Mouse (Mus musculus) activated CD4-positive, CD25-positive, alpha-beta regulatory T cell, adult 9 weeks (primary cell): ENCODE data around the gene Asna1. TPM values are rescaled to one million over a fixed set of nuclear protein-coding genes. Genes with fewer than 3 reads are reported as not detected.

ENCODE experiments used
- polyA plus RNA-seq: library from polyadenylated mRNA; unstranded; fragments of 100-300 nt; shearing (Covaris generic); gene quantifications from one replicate; pipeline ENCODE4 v1.2.1, GENCODE M21; 2017

Gene Asna1
- polyA plus RNA-seq, result 53.5 TPM

DNA sequence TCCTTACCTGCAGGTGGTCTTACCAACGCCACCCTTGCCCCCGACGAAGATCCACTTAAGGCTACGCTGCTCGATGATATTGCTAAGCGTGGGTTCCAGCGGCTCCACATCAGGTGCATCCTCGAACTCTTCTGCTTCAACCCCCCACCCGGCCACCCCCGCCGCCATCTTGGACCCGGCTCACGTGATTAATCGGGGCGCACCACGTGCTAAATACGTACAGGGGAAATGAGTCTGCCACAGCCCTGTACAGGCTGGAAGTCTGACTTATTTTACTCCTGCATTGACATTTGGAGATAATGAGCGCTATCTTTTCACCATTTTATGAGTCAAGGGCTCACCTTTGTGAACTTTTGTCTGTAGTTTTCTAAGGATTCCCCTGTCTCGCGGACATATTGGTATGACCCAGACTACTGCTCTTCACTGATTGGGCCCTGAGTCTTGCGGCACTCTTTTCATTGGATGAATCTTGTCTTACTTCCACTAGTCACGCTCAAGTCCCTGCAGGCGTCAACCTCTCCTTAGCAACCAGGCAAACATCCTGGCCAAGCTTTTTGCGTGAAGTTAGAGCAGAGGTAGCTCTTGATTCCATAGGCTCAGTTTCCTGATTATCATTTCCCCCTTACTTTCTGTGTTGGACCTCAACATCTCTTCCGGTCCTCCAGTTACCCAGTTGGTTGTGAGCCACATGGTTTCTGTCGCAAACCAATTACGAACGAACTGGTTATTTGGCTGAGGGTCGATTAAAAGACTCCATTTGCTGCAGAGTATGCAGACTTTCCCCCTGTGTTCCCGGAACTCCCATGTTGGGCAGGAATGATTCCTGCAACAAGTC lies at the start of gene Asna1:
Gene Asna1, minus strand, starts transcription at position 184 of the 835 bp plus-strand sequence.

GRCm38 (mm10) chr8:85071514-85072281 lies 46.6 kb upstream of the Asna1 start, which contains the start of gene Dhps:
TSS of gene Dhps (plus strand) at chr8:85071757.

DNA sequence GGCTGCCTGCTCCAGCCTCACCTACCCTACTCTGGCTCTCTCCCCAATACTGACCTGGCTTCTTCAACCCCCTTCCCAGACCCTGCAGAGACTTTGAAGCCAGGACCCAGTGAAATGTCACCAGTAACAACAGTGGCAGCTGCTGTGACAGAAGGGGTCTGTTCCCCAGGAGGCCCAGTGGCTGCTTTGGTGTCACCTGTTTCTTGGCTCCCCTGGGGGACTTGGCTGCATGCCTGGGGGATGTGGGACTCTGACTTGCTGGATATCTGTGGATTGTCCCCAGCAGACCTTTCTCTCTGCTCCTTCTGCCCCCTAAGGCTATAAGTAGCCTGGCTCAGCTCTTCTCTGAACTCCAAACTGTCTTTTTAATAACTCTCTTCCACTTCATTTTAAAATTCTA lies 42.9 kb upstream of the Asna1 start, which contains the start of gene Gm5741:
Gene Gm5741, minus strand, starts transcription at position 1 of the 400 bp plus-strand sequence.

DNA sequence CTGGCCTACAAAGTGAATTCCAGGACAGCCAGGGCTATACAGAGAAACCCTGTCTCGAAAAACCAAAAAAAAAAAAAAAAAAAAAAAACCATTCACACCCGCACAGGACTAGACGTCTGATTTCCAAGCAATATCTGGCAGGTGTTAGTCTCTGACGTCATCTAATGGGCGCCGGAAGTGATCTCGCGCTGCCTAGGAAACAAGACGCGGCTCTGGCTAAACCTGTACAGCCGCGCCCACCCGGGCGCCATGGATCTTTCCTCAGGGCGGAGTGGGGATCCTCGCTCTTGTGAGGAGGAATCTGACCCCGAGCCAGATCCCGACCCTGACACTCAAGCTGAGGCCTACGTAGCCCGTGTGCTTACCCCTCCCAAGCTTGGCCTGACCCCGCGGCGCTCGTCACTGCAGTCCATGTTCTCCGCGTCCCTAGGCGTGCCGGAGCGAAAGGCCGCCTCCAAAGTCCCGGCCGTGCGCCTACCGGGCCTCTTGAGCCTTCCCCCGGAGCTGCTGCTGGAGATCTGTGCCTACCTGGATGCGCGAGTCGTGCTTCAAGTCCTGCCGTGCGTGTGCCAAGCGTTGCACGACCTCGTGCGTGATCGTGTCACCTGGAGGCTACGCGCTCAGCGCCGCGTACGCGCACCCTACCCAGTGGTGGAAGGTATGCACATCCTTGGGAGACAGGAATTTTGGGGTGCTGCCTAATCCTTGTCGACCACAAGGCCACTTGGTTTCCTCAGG lies 35.0 kb upstream of the Asna1 start, which contains the start of gene Fbxw9:
Gene Fbxw9, plus strand, starts transcription at position 177 of the 738 bp plus-strand sequence.

GRCm38 (mm10) chr8:85036718-85037365 lies 11.8 kb upstream of the Asna1 start, which contains the start of gene Tnpo2:
TSS of gene Tnpo2 (plus strand) at chr8:85036915.

DNA sequence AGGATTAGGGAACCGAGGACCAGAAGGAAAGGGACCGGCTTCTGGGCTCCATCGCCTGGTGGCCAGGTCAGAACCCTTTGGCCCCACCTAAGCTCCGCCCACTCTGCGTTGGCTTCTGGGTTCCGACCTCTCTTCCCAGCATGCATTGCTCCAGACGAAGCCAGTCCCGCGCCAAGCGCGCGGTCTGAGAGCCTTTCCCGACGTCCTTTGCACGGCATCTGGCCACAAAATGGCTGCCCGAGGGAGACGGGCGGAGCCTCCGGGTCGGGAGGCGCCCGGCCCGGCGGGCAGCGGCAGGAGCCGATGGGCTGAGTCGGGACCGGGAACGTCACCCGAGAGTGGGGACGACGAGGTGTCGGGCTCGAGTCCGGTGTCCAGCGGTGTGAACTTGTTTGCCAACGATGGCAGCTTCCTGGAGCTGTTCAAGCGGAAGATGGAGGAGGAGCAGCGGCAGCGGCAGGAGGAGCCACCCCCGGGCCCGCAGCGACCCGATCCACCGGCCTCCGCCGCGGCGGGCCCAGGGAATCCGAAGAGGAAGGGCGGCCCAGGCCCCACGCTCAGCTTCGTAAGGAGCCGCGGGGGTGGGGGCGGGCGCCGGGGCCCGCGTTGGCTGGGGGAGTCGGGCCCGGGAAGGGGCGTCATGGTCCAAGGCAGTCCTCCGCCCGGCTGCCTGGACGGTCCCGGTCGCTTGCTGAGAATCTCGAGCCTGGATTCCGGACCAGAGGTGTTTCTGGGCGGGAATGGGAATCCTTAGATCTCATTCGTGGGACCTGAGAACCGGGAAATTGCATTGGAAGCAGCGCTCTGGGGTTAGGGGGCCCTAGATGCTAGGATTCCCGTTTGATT lies 1.8 kb upstream of the Asna1 start, which contains the start of gene Trir:
Gene Trir, plus strand, starts transcription at position 154 of the 846 bp plus-strand sequence.

GRCm38 (mm10) chr8:85014431-85014830 lies 10.7 kb downstream of the Asna1 start, which contains the start of gene Best2:
TSS of gene Best2 (minus strand) at chr8:85014531.

DNA sequence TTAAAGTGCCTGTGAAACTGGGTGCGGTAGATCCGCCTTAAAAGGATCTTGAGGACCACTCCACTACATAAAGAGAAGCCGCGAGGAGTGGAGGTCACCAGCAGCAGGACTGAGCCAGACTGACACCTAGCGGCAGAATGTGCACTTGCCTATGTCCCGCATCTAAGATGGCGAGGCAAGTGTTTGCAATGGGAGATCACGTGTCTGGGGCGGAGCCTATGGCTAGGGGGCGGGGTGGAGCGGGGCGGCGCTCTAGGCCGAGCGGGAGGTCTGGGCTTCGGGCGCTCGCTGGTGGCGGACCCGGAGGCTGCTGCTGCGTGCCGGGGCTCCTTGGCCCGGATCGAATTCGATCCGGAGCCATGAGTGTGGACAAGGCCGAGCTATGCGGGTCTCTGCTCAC lies 34.7 kb downstream of the Asna1 start, which contains the start of gene Hook2:
Gene Hook2, plus strand, starts transcription at position 255 of the 400 bp plus-strand sequence.

DNA sequence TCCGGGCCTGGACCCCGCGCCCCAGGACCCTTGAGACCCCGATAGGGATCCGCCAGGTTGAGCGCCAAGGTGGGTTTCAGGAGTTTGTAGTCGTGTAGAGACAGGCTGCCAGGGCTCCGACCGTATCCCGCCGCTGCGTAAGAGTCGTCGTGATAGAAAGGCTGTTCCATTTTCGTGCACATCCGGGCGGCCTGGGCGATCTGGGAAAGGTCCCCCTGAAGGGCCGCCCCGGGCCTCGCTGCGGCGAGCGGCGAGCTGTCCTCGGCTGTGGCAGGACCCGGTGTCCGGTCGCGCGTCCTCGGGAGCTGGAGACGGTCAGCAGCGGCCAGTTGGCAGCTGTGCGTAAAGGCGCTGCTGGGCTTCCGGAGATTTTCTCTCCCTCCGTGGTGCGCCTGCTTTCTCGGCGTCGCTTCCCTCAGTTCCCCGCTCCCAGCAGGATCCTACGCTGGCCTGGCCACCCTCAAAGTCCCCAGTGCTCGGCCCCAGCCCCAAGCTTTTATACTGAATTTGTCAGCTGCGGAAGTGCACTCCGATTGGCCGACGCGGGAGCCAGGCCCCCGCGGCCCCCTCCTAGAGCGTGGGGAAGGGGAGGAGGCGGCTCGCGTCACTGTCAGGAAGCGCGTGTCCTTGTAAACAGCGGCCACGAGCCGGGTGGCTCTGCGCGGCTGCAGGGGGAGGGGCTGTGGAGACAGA lies 46.7 kb downstream of the Asna1 start, which contains the start of gene Junb:
Gene Junb, minus strand, starts transcription at position 471 of the 693 bp plus-strand sequence.

DNA sequence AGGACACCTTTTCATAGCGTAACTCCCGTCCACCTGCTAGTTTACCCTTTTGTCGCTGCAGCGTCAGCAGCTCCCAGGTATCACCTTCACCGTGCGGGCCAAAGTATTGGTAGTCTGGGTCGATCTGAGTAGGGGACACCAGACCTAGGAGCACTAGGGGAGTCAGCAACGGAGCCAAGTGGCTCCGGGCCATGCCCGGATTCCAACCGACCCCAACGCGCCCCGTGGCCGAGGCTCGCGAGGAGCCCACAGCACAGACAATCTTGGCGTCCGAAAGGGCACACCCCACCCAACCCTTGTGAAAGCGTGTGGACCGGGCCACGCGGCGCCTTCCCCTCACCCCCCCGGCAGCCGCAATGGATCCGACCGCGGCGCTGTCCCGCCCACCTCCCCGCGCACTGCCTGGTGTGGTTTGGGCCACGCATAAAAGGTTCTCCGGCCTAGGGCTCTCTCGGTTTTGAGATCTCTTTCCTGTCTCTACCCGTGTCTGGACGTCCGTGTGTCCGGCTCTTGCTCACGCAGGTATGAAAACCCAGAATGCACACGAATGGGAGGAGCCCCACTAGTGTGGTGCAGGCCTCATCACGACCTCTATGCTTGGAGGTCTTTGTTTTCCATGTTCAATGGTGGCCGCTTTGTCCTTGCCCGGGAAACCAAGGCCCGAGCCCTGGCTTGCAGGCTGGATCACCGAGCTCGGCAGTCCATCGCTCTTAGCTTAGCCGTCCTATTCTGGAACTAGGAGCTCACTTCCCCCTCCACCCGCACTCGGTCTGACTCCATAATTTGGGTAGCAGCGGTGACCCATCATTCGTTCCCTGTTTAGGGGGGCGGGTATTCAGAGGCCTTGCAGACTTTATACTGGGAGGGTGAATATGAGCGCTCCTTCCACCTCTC lies 55.6 kb downstream of the Asna1 start, which contains the start of the genes Gm49661, Prdx2 and Rnaseh2a:
Gene Gm49661, minus strand, starts transcription at position 193 of the 894 bp plus-strand sequence.
Gene Prdx2, plus strand, starts transcription at position 347 of the 894 bp plus-strand sequence.
Gene Rnaseh2a, minus strand, starts transcription at position 527 of the 894 bp plus-strand sequence.

Other genes with a start within 250 kb of the Asna1 start
- 3.0 TPM for gene Nfix, start 224.9 kb downstream of the Asna1 start, polyA plus RNA-seq
- 6.8 TPM for gene Dand5, start 202.5 kb downstream of the Asna1 start, polyA plus RNA-seq
- gene Gadd45gip1, start 193.8 kb downstream of the Asna1 start, polyA plus RNA-seq, result 27.8 TPM
- gene Rad23a, start 184.6 kb downstream of the Asna1 start, polyA plus RNA-seq, result 189 TPM
- gene Calr, start 178.3 kb downstream of the Asna1 start, polyA plus RNA-seq, result 587 TPM
- 97.7 TPM for gene Farsa, start 168.3 kb downstream of the Asna1 start, polyA plus RNA-seq
- gene Syce2, start 153.2 kb downstream of the Asna1 start, polyA plus RNA-seq, result 7.7 TPM
- gene Gcdh, start 131.4 kb downstream of the Asna1 start, polyA plus RNA-seq, result 39.4 TPM
- gene Klf1, start 123.4 kb downstream of the Asna1 start, polyA plus RNA-seq, result 1.1 TPM
- 18.9 TPM for gene Dnase2a, start 116.7 kb downstream of the Asna1 start, polyA plus RNA-seq
- 1.1 TPM for gene Mast1, start 87.9 kb downstream of the Asna1 start, polyA plus RNA-seq
- 0.31 TPM for gene Rtbdn, start 78.3 kb downstream of the Asna1 start, polyA plus RNA-seq
- gene Gm49661, start 55.8 kb downstream of the Asna1 start, polyA plus RNA-seq, result not detected
- gene Prdx2, start 55.7 kb downstream of the Asna1 start, polyA plus RNA-seq, result 266 TPM
- 105 TPM for gene Rnaseh2a, start 55.5 kb downstream of the Asna1 start, polyA plus RNA-seq
- gene Junb, start 46.6 kb downstream of the Asna1 start, polyA plus RNA-seq, result 481 TPM
- 7.8 TPM for gene Hook2, start 34.7 kb downstream of the Asna1 start, polyA plus RNA-seq
- not detected for gene Best2, start 10.8 kb downstream of the Asna1 start, polyA plus RNA-seq
- 200 TPM for gene Trir, start 1.5 kb upstream of the Asna1 start, polyA plus RNA-seq
- 45.8 TPM for gene Tnpo2, start 11.6 kb upstream of the Asna1 start, polyA plus RNA-seq
- 8.0 TPM for gene Fbxw9, start 34.8 kb upstream of the Asna1 start, polyA plus RNA-seq
- gene Gm5741, start 42.7 kb upstream of the Asna1 start, polyA plus RNA-seq, result 1.9 TPM
- 78.8 TPM for gene Dhps, start 46.5 kb upstream of the Asna1 start, polyA plus RNA-seq
- 185 TPM for gene Wdr83os, start 55.5 kb upstream of the Asna1 start, polyA plus RNA-seq
- 41.4 TPM for gene Wdr83, start 56.0 kb upstream of the Asna1 start, polyA plus RNA-seq
- 184 TPM for gene Man2b1, start 58.0 kb upstream of the Asna1 start, polyA plus RNA-seq
- not detected for gene Zfp791, start 97.8 kb upstream of the Asna1 start, polyA plus RNA-seq
- not detected for gene Cks1brt, start 126.6 kb upstream of the Asna1 start, polyA plus RNA-seq
- not detected for gene Olfr371, start 200.7 kb upstream of the Asna1 start, polyA plus RNA-seq